Mouse (Mus musculus) c-Kit-positive CD71-positive TER-119-negative erythroid progenitor cells, embryonic 14.5 days (primary cell): ENCODE data around the gene Sirt3.

Experiments used
- DNase-seq: peaks from one replicate; pipeline ENCODE4 v3.0.0-alpha.2; 2013; ENCODE audit warnings: low read depth

Sirt3 gene

GRCm38 (mm10) chr7:140847755-140848580, 34.1 kb downstream of the Sirt3 start, which contains the start of gene Odf3:
Gene Odf3 (plus strand): TSS chr7:140847805.
- no peak for DNase-seq

GRCm38 (mm10) chr7:140846676-140847075, 35.4 kb downstream of the Sirt3 start:
- no peak for DNase-seq

- DNase-seq = no peak
These were observed 36.4 kb downstream of the Sirt3 start for GRCm38 (mm10) chr7:140845683-140846082.

GRCm38 (mm10) chr7:140844905-140845665, 37.0 kb downstream of the Sirt3 start, which contains the start of gene Scgb1c1:
Gene Scgb1c1 (plus strand): TSS chr7:140845547.
- peak; percentile 81 for DNase-seq

- DNase-seq = no peak
These were observed 38.3 kb downstream of the Sirt3 start for GRCm38 (mm10) chr7:140843806-140844205.

GRCm38 (mm10) chr7:140840750-140841735, 41.1 kb downstream of the Sirt3 start:
- no peak for DNase-seq

GRCm38 (mm10) chr7:140839556-140839955, 42.6 kb downstream of the Sirt3 start:
- DNase-seq = no peak

- DNase-seq = no peak
These were observed 45.6 kb downstream of the Sirt3 start for GRCm38 (mm10) chr7:140836243-140837115.

GRCm38 (mm10) chr7:140835758-140836087, 46.4 kb downstream of the Sirt3 start:
- DNase-seq = no peak

- no peak for DNase-seq
These were observed 46.9 kb downstream of the Sirt3 start, which contains the start of gene Urah for GRCm38 (mm10) chr7:140834968-140835757. Gene Urah (plus strand): TSS chr7:140835018.

GRCm38 (mm10) chr7:140833341-140833740, 48.8 kb downstream of the Sirt3 start:
- DNase-seq = no peak

GRCm38 (mm10) chr7:140831447-140831846, 50.7 kb downstream of the Sirt3 start:
- no peak for DNase-seq

GRCm38 (mm10) chr7:140828171-140828881, 53.8 kb downstream of the Sirt3 start:
- no peak for DNase-seq

- DNase-seq = no peak
These were observed 59.4 kb downstream of the Sirt3 start for GRCm38 (mm10) chr7:140822731-140823130.

GRCm38 (mm10) chr7:140821653-140822329, 60.3 kb downstream of the Sirt3 start, which contains the start of gene Zfp941:
Gene Zfp941 (minus strand): TSS chr7:140822178.
- peak; percentile 42 for DNase-seq

- no peak for DNase-seq
These were observed 60.8 kb downstream of the Sirt3 start for GRCm38 (mm10) chr7:140821305-140821652.

- DNase-seq = no peak
These were observed 61.9 kb downstream of the Sirt3 start for GRCm38 (mm10) chr7:140820173-140820572.
